Mouse (Mus musculus) CH12.LX (cell line): ENCODE data around the gene Slc13a4. TPM values are rescaled to one million over a fixed set of nuclear protein-coding genes. Genes with fewer than 3 reads are reported as not detected.
A peak's percentile ranks its signal among the peaks of the same experiment; 100 is the strongest.

Experiments
- DNase-seq: peaks from one replicate; pipeline ENCODE4 v3.0.0-alpha.2; 2013; ENCODE audit errors: extremely low read depth
- H3K27ac ChIP-seq: 2 replicates; pipeline ENCODE4 v1.5.1; 2012; ENCODE audit warnings: low read depth, mild to moderate bottlenecking, control low read depth, moderate library complexity; ENCODE audit not compliant: insufficient read depth
- H3K27me3 ChIP-seq: replicated peaks from 2 replicates; pipeline ENCODE3; 2012; ENCODE audit warnings: inconsistent platforms
- H3K36me3 ChIP-seq, 2 experiments: replicated peaks in 1 of 2; 2 replicates each; pipeline versions ENCODE3 to v1.6.1; 2012; ENCODE audit warnings: inconsistent platforms in 1 of 2, low read length in 1 of 2, mild to moderate bottlenecking in 1 of 2, mixed read lengths in 1 of 2, moderate library complexity in 1 of 2; ENCODE audit not compliant: control insufficient read depth in 1 of 2, insufficient read depth in 1 of 2
- H3K4me1 ChIP-seq, 2 experiments: 2 replicates each; pipeline ENCODE4 v1.6.1; 2012; ENCODE audit warnings: inconsistent platforms in 1 of 2, moderate library complexity in 1 of 2; ENCODE audit not compliant: insufficient read depth in 2 of 2, control insufficient read depth in 1 of 2
- H3K4me2 ChIP-seq: 2 replicates; pipeline ENCODE4 v1.6.1; 2012; ENCODE audit warnings: low read depth, mild to moderate bottlenecking, control low read depth; ENCODE audit not compliant: poor library complexity, insufficient read depth, severe bottlenecking
- H3K4me3 ChIP-seq, 3 experiments: fragments of 150-350 bp in 1 of 3; sonication (generic) in 1 of 3; replicated peaks in 1 of 3; 2 replicates each; pipeline versions ENCODE3 to v1.5.1; 2011 to 2012; ENCODE audit warnings: low read depth in 2 of 3, low read length in 2 of 3, mild to moderate bottlenecking in 2 of 3, moderate library complexity in 2 of 3, control low read depth in 1 of 3, improper control_type of control experiment in 1 of 3, inconsistent platforms in 1 of 3, mixed read lengths in 1 of 3; ENCODE audit not compliant: poor library complexity in 1 of 3
- H3K79me2 ChIP-seq: replicated peaks from 2 replicates; pipeline ENCODE4 v1.6.1; 2012; ENCODE audit warnings: mild to moderate bottlenecking, moderate library complexity; ENCODE audit not compliant: control insufficient read depth, poor library complexity, insufficient read depth, severe bottlenecking; ENCODE audit errors: extremely low read depth
- H3K9ac ChIP-seq: 2 replicates; pipeline ENCODE4 v1.6.1; 2012; ENCODE audit warnings: low read depth, mild to moderate bottlenecking, control low read depth, moderate library complexity; ENCODE audit not compliant: insufficient read depth
- H3K9me3 ChIP-seq: replicated peaks from 2 replicates; pipeline ENCODE3; 2012; ENCODE audit warnings: low read length, inconsistent platforms, mixed read lengths
- BHLHE40 ChIP-seq: IDR thresholded peaks from 2 replicates; pipeline ENCODE4 v1.6.1; 2011; ENCODE audit warnings: mild to moderate bottlenecking, low read depth, low read length, improper control_type of control experiment
- CHD1 ChIP-seq: IDR thresholded peaks from 2 replicates; pipeline ENCODE4 v1.6.1; 2012; ENCODE audit warnings: low read depth, low read length, improper control_type of control experiment, inconsistent platforms
- CTCF ChIP-seq, 2 experiments: IDR thresholded peaks in 1 of 2; conservative IDR thresholded peaks in 1 of 2; 2 replicates each; pipeline ENCODE4 v1.5.1; 2011 to 2012; ENCODE audit warnings: low read depth in 2 of 2, low read length in 2 of 2, improper control_type of control experiment in 1 of 2, inconsistent platforms in 1 of 2, mild to moderate bottlenecking in 1 of 2, moderate library complexity in 1 of 2
- E2F4 ChIP-seq: IDR thresholded peaks from 2 replicates; pipeline ENCODE4 v1.6.1; 2011; ENCODE audit warnings: low read depth, low read length, improper control_type of control experiment; ENCODE audit not compliant: insufficient replicate concordance
- ELF1 ChIP-seq: IDR thresholded peaks from 2 replicates; pipeline ENCODE4 v1.6.1; 2014; ENCODE audit warnings: low read depth, mild to moderate bottlenecking, inconsistent platforms, low read length, improper control_type of control experiment
- EP300 ChIP-seq: IDR thresholded peaks from 2 replicates; pipeline ENCODE4 v1.6.1; 2011; ENCODE audit warnings: low read length, improper control_type of control experiment
- ETS1 ChIP-seq: conservative IDR thresholded peaks from 2 replicates; pipeline ENCODE4 v1.6.1; 2012; ENCODE audit warnings: low read depth, mild to moderate bottlenecking, inconsistent platforms, low read length, improper control_type of control experiment, moderate library complexity
- GABPA ChIP-seq: IDR thresholded peaks from 2 replicates; pipeline ENCODE4 v1.6.1; 2012; ENCODE audit warnings: low read depth, low read length, improper control_type of control experiment, inconsistent platforms; ENCODE audit not compliant: insufficient replicate concordance
- HCFC1 ChIP-seq: IDR thresholded peaks from 2 replicates; pipeline ENCODE4 v1.6.1; 2012; ENCODE audit warnings: low read depth, mild to moderate bottlenecking, inconsistent platforms, low read length, improper control_type of control experiment
- JUN ChIP-seq: IDR thresholded peaks from 2 replicates; pipeline ENCODE4 v1.6.1; 2011; ENCODE audit warnings: low read depth, mild to moderate bottlenecking, low read length, improper control_type of control experiment, moderate library complexity; ENCODE audit not compliant: insufficient read depth
- MAFK ChIP-seq: IDR thresholded peaks from 2 replicates; pipeline ENCODE4 v1.6.1; 2011; ENCODE audit warnings: low read length, improper control_type of control experiment; ENCODE audit not compliant: insufficient replicate concordance
- MAZ ChIP-seq: IDR thresholded peaks from 2 replicates; pipeline ENCODE4 v1.6.1; 2012; ENCODE audit warnings: low read depth, mild to moderate bottlenecking, inconsistent platforms, low read length, improper control_type of control experiment, moderate library complexity
- MXI1 ChIP-seq: IDR thresholded peaks from 2 replicates; pipeline ENCODE4 v1.6.1; 2011; ENCODE audit warnings: mild to moderate bottlenecking, low read depth, low read length, improper control_type of control experiment
- NRF1 ChIP-seq: IDR thresholded peaks from 2 replicates; pipeline ENCODE4 v1.6.1; 2014; ENCODE audit warnings: low read depth, mild to moderate bottlenecking, inconsistent platforms, low read length, improper control_type of control experiment, moderate library complexity
- RAD21 ChIP-seq: IDR thresholded peaks from 2 replicates; pipeline ENCODE4 v1.6.1; 2011; ENCODE audit warnings: low read depth, mild to moderate bottlenecking, low read length, improper control_type of control experiment, moderate library complexity
- SIN3A ChIP-seq: IDR thresholded peaks from 2 replicates; pipeline ENCODE4 v1.6.1; 2012; ENCODE audit warnings: low read length, improper control_type of control experiment, inconsistent platforms
- SMC3 ChIP-seq: IDR thresholded peaks from 2 replicates; pipeline ENCODE4 v1.6.1; 2011; ENCODE audit warnings: low read depth, low read length, improper control_type of control experiment
- TBP ChIP-seq: conservative IDR thresholded peaks from 2 replicates; pipeline ENCODE4 v1.6.1; 2011; ENCODE audit warnings: low read depth, low read length, improper control_type of control experiment
- TCF12 ChIP-seq: IDR thresholded peaks from 2 replicates; pipeline ENCODE4 v1.6.1; 2014; ENCODE audit warnings: low read depth, mild to moderate bottlenecking, inconsistent platforms, low read length, improper control_type of control experiment
- UBTF ChIP-seq: IDR thresholded peaks from 2 replicates; pipeline ENCODE4 v1.6.1; 2012; ENCODE audit warnings: low read depth, mild to moderate bottlenecking, inconsistent platforms, low read length, improper control_type of control experiment, moderate library complexity
- ZC3H11A ChIP-seq: IDR thresholded peaks from 2 replicates; pipeline ENCODE4 v1.6.1; 2012; ENCODE audit warnings: low read depth, mild to moderate bottlenecking, inconsistent platforms, low read length, improper control_type of control experiment
- ZMIZ1 ChIP-seq: IDR thresholded peaks from 2 replicates; pipeline ENCODE4 v1.6.1; 2012; ENCODE audit warnings: low read depth, mild to moderate bottlenecking, inconsistent platforms, low read length, improper control_type of control experiment
- dilution Hi-C: fragments of 300-500 bp; cut with MboI; formaldehyde crosslinking; loops from 2 replicates; pipeline ENCODE4 v1.14.3; 2020; ENCODE audit warnings: low sequenced_read_pairs; ENCODE audit not compliant: extremely low pct_unique_long_range_greater_than_20kb, extremely low pct_ligation_motif_present
- in situ Hi-C: fragments of 300-500 bp; cut with MboI; formaldehyde crosslinking; loops from 3 replicates; pipeline ENCODE4 v1.14.3; 2019; ENCODE audit warnings: low sequenced_read_pairs, low pct_ligation_motif_present, low pct_unique_long_range_greater_than_20kb, mixed read lengths
- polyA plus RNA-seq: library from polyadenylated mRNA; unstranded; fragments of >175 nt; gene quantifications from 2 replicates; pipeline ENCODE4 v1.2.1, GENCODE M21; 2012; ENCODE audit warnings: low read depth; ENCODE audit not compliant: insufficient read length
- total RNA-seq, 2 experiments: library from RNA; depleted of rRNA; stranded (reverse); fragments of 300-350 nt in 1 of 2; fragments of >200 nt in 1 of 2; gene quantifications; 2 replicates each; pipeline ENCODE4 v1.2.3; 2012 to 2014

Gene Slc13a4
- total and polyA plus RNA-seq, 3 experiments: not detected

DNA sequence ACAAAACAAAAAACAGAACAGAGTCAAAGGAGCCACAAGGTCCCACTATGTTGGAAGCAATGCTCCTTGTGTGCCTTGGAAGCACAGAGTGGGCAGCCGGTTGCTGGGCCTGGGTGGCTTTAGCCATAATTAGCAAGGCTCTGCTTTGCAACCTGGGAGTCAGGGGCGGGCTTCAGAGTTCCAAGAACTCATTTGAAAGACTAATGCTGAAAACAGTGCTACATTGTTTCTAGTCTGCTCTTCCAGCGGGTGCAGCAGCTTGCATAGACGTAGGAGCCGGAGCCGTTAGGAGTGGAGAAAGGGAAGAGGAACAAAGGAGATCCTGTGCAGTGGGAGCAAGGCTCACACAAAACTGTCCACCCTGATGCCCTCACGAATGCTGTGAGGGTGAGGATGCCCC, 19.0 kb downstream of the Slc13a4 start:
- H3K27ac ChIP-seq: no peak overlapping the region
- no peak for DNase-seq
- in situ Hi-C loops (no loop called here), dilution Hi-C loops (no loop called here)
- H3K9me3 ChIP-seq: peaks cover 2% of the 10 kb centered on the region
- no peaks in the 10 kb centered on the region for H3K36me3 ChIP-seq
- TF ChIP-seq TCF12: no peak
- TF ChIP-seq ZC3H11A: no peak
- no peak for TF ChIP-seq BHLHE40
- no peak for TF ChIP-seq TBP
- TF ChIP-seq E2F4: no peak
- TF ChIP-seq CHD1: no peak
- TF ChIP-seq NRF1: no peak
- no peak for TF ChIP-seq MAZ
- no peak for TF ChIP-seq MXI1
- no peak for TF ChIP-seq SIN3A
- TF ChIP-seq CTCF (conservative IDR thresholded peaks at IDR 0.05 in 1 of 2, IDR thresholded peaks at IDR 0.05 in 1 of 2; ENCODE audit: low read depth in 2 of 2, low read length in 2 of 2): no peak
- no peak for TF ChIP-seq MAFK
- no peak for TF ChIP-seq JUN
- no peak for TF ChIP-seq GABPA
- TF ChIP-seq ETS1: no peak
- TF ChIP-seq ZMIZ1: no peak
- no peaks in the 10 kb centered on the region for H3K79me2 ChIP-seq
- H3K27me3 ChIP-seq: no peaks in the 10 kb centered on the region
- H3K4me3 ChIP-seq: no peak overlapping the region
- H3K4me2 ChIP-seq: no peak overlapping the region
- H3K9ac ChIP-seq: no peak overlapping the region
- peaks cover 8 to 19% of the 10 kb centered on the region in 2 experiments; a peak in 3 of 4 replicates for H3K4me1 ChIP-seq

DNA sequence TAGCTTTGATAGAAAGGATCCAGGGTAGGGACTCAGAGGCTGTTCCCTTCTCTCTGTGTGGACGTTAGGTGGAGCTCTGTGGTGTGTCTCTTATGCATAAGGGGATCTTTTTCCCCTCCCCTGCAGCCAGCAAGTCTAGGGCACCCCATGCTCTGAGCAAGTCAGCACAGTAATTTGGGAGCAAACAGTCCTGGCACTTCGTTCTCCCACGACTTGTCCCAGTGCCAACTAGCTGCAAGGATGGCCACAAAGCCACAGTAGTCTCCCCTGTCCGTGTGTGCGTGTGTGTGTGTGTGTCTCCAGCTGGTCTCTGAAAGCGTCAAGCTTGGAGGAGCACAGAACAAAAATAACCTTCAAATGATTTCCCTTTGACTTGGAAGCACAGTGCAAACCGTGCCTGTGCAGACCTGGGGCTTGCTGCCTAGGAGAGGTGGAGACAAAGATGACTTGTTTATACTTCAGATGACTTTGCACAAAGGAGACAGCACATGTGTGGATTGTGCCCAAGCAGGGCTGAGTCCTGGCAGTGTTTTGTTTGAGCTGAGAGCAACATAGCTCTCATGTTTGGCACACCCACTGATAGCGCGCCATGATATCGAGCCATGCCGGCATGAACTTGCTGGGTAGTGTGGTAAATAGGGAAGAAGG, 19.7 kb downstream of the Slc13a4 start:
- H3K79me2 ChIP-seq: no peaks in the 10 kb centered on the region
- dilution Hi-C loops: no loop called here
- in situ Hi-C loops: no loop called here

More for the DNA sequence above, 19.7 kb downstream of the Slc13a4 start:
- Histone ChIP-seq H3K9me3 (no peaks in the 10 kb centered on the region), H3K4me1 (peaks cover 8 to 19% of the 10 kb centered on the region in 2 experiments; a peak in 3 of 4 replicates), H3K36me3 (no peaks in the 10 kb centered on the region), H3K4me3 (no peak overlapping the region), H3K27ac (no peak overlapping the region), H3K9ac (no peak overlapping the region), H3K4me2 (0 out of 2 replicates have a peak overlapping the region, but pooled peaks have one; percentile 2), H3K27me3 (no peaks in the 10 kb centered on the region)
- DNase-seq: peak; percentile 42
- TF ChIP-seq SMC3 (peak; percentile 26), UBTF (no peak), CTCF (conservative IDR thresholded peaks at IDR 0.05 in 1 of 2, IDR thresholded peaks at IDR 0.05 in 1 of 2; ENCODE audit: low read depth in 2 of 2, low read length in 2 of 2) (peak in 1 of 2 experiments; percentile 32; a peak in 2 of 4 replicates), ELF1 (0 out of 2 replicates have a peak, but pooled peaks have one; percentile 12), MXI1 (no peak), SIN3A (no peak), RAD21 (peak; percentile 4), JUN (no peak), EP300 (0 out of 2 replicates have a peak, but pooled peaks have one; percentile 16), HCFC1 (no peak)
